Mouse (Mus musculus) hindlimb bud, embryonic 11.5 days (tissue): ENCODE results near the gene Ap2b1.
"Not testable (repeated sequence)": the region's sequence is repeated elsewhere in the genome, so short reads cannot be mapped to it uniquely, and the experiment has no call there.

Experiments used
- DNase-seq: peaks from one replicate; pipeline ENCODE4 v3.0.0-alpha.2; 2012; ENCODE audit warnings: low read depth, low spot score; ENCODE audit errors: extremely low spot score

Ap2b1 gene

DNA sequence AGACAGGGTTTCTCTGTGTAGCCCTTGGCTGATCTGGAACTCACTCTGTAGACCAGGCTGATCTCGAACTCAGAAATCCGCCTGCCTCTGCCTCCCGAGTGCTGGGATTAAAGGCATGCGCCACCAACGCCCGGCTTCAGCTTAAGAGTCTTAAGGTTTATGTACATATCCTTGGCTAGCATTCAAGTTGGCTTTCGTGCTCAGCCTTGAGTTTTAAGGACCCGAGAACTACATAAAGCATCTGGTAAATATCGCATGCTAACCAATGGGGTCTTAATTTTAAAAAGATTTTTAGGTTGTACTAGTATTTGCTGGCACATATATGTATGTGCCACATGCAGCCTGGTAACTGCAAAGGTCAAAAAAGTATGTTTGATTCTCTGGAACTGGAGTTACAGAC lies 900 bp downstream of the Ap2b1 start:
- DNase-seq, result no peak

DNA sequence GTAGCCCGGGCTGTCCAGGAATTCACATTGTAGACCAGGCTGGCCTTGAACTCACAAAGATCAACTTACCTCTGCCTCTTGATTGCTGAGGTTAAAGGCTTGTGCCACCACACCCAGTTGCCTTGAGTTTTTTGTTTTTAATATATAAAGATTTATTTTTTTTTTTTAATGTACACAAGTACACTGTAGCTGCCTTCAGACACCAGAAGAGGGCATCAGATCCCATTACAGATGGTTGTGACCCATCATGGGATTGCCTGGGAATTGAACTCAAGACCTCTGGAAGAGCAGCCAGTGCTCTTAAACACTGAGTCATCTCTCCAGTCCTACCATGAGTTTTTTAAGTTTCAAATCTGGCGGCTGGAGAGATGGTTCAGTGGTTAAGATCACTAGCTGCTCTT lies 2.6 kb downstream of the Ap2b1 start:
- no peak for DNase-seq

DNA sequence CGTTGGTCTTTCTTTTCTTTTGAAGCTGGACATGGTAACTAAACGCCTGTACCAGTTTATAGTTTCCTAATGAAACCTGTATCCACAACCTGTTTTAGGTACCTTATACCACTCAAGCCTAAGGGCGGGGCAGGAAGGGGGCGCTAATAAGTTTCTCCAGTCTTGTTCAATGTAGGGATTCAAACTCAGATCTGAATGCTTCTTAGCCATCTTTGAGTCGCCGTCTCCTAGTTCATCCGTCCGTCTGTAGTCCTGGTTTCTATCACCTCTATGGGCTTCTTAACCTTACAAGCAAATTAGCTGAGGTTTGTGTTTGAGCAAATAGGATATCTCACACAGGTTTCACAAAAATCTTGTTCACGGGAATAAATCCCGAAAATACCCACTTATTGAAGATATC lies 3.3 kb downstream of the Ap2b1 start:
- DNase-seq, result no peak

DNA sequence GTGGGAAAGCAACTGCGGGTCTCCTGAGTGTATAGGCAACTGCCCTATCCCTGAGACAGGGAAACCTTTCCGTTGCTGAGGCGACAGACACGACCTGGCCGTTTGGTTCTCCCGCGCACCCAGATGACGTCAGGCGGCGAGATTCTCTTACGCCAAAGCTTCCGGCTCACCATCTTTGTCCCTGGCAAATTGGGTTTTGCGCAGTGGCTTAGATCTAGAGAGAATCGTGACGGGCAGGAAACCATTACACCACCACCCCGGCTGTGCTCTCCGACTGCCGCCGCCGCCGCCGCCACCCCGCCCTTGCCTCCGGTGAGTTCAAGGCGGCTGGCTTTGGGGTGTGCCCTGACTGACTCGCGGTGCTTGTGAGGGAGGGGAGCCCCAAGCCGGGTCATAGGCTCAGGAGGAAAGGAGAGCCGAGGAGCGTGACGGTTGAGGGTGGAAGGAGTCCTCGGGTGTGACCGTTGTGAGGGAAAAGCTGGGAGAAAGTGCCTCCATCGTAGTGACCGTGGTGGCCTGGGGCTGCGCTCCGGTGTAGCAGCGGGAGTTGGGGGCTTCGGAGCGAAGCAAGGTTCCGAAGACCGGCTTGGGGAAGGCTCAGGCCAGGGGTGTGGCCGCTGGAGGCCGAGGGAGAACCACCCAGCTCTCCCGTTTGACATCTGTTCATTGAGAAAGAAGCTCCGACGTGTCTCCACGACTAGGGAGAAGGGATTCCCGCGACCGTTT lies 3.9 kb downstream of the Ap2b1 start, which contains the start of gene Pex12:
TSS of gene Pex12 (minus strand) at position 61 of the 726 bp plus-strand sequence.
- DNase-seq, result peak; percentile 95

DNA sequence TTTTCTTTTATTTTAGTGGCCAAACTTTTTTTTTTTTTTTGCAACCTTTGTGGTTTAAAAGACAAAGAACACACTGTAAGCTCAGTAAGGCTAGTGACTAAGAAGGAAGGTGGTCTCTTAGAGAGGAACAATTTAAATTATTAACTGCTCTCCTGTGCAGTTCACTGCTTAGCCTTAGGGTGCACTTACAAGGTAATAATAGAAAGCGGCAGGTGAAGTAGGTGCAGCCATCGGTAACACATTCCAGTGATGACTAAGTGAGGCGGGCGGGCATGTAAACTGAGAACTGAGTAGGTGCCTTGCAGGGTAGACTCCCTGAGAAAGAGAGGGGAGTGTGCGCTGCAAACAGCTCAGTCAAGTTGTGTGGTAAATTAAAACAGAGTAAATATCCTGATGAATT lies 4.9 kb downstream of the Ap2b1 start:
- DNase-seq, result no peak

DNA sequence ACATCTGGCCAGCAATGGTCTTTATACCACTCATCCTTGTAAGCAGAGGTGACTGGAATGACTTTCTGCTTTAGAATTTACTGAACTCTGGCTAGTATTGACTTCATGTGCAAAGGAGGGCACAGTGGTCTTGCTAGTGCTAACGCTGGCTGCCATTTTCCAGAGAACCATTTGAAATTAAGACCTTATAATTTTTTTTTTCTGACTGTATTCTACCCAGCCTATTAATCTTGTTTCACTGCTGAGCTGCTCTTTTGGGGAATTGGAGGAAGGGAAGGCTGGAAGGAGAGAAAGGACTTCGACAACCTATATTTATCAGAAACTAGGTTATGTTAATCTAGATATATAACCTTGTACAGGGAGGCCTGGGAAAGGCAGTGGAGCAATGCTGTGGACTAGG lies 5.7 kb downstream of the Ap2b1 start:
- DNase-seq, result no peak

DNA sequence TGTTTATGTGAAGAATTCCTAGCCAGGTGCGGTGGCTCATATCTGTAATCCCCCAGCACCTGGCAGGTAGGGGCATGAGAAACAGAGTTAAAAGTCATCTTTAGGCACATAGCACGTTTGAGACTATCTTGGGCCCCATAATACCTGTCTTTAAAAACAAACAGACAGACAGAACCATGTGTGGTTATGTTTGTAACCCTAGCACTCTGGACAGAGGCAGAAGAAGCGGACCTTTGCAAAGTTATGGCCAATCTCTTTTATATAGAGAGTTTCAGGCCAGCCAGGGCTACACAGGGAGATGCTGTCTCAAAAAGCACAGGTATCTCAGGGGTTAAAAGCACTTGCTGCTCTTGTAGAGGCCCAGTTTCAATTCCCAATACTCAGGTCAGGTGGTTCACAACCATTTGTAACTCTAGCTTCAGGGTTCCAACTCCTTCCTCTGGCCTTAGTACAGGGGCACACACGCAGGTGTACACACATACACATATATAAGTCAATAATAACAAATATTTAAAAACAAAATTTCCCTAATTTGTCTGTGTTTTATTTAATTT lies 8.0 kb downstream of the Ap2b1 start:
- no peak for DNase-seq

DNA sequence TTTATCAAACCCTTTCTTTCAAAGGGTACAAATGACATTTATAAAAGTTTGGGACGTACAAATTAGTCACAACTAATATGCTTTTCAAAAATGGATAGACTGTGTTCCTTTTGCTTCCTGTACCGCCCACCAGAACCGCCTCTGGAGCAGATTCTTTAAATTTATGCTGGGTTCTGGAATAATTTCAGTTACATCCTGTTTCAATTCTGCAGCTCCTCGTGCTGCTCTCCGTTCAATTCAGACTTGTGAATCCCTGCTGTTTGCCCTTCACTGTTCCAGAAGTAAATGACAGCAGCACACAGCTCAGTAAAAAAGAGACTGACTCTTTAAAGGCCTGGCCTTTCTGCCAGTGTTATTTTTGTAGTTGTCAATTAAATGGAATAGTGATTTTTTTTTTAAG lies 13.6 kb downstream of the Ap2b1 start:
- no peak for DNase-seq

DNA sequence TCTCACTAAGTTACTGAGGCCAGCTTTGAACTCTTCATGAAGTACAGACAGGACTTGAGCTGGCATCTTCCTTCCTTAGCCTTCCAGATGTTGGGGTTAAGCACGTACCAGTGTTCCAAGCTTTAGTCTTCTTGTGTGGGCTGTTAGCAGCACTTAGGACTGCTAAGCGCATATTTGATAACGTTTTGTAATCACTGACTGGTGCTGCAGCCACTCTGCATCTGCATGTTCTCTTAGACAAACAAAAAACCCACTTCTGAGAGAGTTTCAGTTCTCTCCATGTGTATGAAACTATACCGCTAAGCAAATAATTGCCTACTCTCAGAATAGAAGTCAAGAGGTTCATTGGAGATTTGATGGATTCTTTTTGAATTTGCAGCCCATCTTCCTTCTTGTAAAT lies 20.2 kb downstream of the Ap2b1 start:
- no peak for DNase-seq

DNA sequence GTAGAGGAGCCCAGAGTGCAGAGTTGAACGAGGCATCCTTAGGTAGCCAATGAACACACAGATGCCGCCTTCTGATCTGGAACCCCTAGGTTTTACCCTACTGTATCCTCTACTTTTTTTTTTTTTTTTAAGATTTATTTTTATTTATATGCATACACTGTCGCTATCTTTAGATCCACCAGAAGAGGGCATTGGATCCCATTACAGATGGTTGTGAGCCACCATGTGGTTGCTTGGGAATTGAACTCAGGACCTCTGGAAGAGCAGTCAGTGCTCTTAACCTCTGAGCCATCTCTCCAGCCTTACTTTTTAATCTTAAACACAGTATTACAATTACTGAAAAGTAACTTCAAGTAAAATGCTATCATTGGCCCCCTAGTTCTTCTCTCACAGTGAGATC lies 27.9 kb downstream of the Ap2b1 start:
- DNase-seq, result not testable (repeated sequence)

DNA sequence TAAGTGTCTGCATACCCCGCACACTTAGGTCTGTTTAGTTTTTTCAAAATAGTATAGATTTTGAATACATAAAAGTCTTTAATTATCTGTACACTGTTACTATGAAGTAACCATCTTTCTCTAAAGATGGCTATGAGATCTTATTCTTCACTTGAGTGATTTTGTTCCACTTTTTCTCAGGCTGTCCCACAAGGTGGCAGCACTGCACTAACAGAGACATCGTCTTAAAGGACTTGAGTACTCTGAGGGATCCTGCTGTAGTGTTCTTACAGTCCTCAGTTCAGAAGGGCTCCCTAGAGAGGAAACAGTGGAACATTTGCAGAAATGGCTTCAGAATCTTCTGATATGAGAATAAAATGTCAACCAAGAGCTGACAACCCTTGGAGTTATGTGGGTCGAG lies 28.6 kb downstream of the Ap2b1 start:
- DNase-seq, result no peak

DNA sequence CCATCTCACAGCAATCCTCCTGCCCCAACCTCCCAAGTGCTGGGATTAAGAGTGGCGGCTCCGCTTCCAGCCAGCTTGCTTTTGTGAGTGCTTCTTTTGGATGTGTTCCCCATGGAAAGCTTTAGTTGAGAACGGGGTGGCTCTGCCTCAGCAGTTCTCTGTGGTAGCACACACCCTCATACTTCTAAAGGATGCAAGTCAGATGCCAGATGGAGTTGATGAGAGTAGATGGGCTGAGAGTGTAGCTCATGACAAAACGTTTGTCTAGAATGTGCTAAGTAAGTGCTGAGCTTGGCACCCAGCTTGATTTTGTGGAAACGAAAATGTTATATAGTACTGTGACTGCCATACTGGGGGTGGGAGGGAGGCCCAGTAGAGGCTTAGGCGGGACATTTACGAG lies 37.0 kb downstream of the Ap2b1 start:
- DNase-seq, result no peak

DNA sequence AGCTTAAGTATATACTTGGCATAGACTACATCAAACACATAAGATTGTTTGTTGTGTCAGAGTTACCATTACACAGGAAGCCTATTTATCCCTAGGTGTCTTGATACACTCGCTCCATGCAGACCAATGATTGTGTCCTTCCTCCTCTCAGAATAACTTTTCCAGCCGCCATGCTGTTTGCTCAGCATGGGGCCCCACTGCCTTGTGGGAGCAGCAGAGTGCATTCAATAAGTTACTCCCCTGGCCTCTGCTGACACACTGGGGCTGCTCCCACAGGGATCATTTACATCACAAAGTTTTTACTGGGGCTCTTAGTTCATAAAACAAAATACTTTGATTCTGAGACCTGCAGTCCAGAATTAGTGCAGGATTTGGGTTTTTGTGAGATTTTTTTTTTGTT lies 40.9 kb downstream of the Ap2b1 start:
- DNase-seq, result no peak

DNA sequence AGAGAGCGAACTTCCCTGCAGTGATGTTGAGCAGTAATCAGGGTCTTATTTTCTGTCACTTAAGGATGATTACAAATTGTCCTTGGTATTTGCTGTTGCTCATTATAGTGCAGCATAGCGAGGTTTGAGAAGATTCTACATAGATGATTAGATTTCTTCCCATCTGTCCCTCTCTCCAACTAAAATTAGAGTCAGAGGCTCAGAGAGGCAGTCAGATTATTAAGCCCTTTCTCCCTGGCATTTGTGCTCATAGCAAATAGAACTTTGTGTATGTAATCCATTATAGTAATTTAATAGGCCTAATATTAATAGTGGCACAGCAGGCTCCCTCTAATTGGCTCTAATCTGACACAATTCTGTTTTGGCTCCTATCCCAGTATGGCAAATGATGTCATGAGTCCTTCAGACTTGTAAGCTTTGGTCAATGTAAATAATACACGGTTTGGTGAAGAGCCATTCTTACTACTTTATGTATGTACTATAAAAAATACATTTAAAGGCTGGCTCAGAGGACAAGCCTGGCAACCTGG lies 43.0 kb downstream of the Ap2b1 start:
- no peak for DNase-seq

DNA sequence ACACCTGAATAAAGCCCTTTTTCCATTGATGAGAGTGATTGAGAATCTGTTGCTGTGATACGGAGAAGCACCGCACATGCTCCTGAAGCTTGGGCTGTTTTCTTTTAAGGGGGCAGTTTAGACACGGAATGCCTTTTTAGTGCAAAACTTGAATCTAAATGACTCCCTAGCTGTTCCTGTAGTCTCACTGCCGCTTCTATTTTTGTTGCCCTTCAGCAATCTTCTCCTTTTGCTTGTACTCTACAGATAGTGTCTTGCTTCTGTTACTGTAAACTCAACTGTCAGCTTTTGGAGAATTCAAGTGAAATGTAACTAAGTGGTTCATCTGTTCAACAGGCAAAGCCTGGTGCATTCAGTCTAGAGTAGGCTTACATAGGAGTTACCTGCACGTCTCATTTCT lies 56.6 kb downstream of the Ap2b1 start:
- DNase-seq, result no peak

DNA sequence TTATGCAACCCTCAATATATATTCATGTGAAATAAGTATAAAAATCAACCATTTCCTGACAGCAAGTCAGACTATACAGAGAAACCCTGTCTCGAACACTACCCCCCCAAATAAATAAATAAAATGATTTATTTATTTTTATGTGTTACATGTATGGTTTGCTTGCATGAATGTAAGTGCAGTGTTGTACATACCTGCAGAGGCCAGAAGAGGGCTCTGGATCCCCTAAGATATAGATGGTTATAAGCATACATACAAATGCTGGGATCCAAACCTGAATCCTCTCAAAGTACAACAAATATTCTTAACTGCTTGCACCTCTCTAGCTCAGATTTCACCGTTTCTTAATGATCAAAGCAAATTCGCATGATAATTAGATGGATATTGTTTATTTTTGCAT lies 58.6 kb downstream of the Ap2b1 start:
- DNase-seq, result no peak

DNA sequence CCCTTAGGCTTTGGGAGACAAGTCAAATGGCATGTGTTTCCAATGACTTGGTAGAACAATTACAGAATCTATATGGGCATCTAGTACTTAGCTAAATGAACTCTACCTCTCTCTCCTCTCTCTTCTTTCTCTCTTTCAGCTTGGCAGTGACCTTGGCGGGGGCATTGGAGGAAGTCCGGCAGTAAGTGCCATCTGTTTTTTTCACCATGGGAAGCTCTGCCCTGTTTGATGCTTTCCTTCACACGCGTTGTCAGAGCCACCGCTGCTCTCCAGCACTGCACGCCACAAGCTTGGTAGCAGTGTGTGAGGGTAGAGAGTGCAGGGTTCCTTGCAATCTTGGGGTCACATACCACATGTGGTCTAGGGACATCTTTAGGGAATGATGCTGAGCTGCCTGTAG lies 65.8 kb downstream of the Ap2b1 start:
- no peak for DNase-seq

DNA sequence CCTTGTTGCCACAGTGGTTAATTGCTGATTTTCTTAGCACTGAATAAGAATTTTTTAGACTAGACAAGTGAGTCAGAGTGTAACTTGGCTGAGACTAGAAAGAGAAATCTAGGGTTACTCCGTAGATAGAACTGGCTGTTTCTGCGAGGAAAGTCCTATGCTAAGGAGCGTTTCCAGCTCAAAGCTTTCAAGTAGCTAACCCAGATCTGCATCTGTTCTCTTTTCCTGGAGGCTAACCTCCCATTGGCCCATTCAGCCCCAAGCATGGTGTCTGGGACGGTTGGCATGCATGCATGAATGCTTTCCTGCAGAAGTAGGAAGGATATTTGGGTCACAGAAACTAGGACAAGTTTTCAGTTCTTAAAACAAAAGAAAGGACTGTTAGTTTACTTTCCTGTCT lies 72.4 kb downstream of the Ap2b1 start:
- no peak for DNase-seq

DNA sequence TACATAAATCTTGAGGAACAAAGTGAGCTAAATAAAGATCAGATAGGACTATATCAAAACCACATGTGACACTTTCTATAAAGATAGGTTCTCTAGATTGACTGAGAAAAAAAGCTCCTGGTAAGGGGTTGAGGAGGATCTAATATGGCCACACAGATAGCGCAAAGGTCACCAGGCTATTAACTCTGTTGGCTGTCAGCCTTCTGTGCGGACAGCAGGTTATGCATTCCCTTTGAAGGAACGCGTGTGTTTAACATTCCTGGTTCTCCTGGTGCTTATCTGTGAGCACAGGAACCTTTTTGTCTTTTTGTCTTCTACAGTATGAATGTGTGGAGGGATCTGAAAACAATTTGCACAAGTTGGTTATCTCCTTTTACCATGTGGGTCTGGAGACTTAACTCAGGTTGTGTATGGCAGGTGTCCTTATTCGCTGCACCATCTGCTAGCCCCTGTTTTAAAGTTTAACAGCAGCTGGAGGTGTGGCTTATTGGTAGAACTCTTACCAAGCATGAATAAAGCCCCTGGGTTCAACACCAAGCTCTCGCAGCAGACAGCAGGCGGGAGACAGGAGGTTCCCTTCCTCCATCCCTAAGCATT lies 81.0 kb downstream of the Ap2b1 start:
- DNase-seq, result no peak

DNA sequence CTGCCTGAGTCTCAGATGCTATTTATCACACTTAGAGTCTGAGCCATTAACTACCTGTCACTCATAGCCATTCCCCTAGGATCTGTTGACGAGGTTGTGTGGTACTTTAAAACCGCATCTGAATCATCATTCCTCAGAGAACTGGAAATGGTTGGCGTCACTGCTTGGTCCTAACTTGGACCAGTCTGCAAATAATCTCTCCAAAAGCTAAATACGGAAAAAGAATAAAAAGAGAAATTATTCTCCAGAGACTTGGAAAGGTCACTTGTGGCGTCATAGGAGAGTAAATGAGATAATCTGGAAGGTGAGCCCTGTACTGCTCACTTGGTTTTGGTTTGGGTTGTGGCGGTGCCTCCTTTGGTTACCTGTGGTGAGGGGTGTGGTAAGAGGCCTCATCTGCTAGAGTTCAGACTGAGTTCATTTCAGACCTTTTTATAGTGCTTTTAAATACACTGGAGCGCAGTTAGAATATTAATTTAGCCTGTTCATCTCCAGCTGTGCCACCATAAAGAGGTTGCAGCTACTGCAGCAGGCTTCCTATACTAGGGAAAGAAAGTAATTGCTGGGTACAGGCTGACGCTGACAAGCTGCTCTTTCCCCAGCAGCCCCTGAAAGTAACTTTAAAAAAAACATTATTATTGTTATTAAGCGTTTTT lies 84.2 kb downstream of the Ap2b1 start:
- DNase-seq, result no peak

DNA sequence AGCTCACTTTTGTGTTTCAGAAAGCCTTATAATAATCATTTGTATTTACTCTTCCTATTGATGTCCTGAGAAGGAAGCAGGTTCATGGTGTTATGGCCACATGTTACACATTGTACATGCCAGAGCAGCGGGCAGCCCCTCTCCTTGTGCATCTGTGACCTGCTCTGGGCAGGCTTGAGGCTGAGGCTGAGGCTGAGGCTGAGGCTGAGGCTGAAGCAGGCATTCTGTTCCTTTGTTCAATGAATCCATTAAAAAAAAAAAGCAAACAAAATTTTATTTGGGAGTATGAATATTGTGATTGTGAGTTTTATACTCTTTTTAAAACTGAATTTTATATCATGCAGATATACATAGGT lies 84.7 kb downstream of the Ap2b1 start:
- DNase-seq, result no peak

DNA sequence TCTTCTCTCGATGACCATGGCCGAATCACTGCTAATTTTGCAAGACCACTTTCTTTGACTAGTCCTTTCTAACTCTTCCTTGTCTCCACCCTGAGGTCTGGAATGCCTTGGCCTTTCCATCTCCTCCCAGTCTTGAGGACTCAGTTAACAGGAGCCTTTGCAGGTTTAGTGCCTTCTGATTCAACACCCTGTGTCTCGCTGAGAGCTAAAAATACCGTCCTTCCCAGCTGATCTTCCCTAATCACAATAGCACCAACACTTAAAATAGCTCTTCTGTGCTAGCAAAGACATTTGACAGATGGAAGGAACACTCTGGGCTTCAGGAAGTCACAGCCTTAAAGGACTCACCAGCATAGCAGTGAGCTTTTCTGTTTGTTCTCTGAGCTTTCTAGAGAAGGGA lies 94.2 kb downstream of the Ap2b1 start:
- no peak for DNase-seq
